Mouse (Mus musculus): Measurements from ENCODE around the gene Mageb2. TPM values are rescaled to one million over a fixed set of nuclear protein-coding genes. Genes with fewer than 3 reads are reported as not detected.

The Mageb2 gene
- not detected in 2 replicates for polyA plus RNA-seq (2015; fragmentation: Nextera tagmentation; extraction: Ambion mirVana)

GRCm38 (mm10) chrX:91331390-91331789 lies at the start of gene Mageb2:
Mageb2 (plus strand) TSS chrX:91331690.

Other genes starting within 250 kb of the Mageb2 start
- not detected in 2 replicates for gene Gm5072, start 60.8 kb downstream of the Mageb2 start, polyA plus RNA-seq (2015; fragmentation: Nextera tagmentation; extraction: Ambion mirVana)
- gene Gm8914, start 148.4 kb downstream of the Mageb2 start, polyA plus RNA-seq (2015; fragmentation: Nextera tagmentation; extraction: Ambion mirVana) = not detected in 2 replicates
- not detected in 2 replicates for gene 1700084M14Rik, start 244.2 kb downstream of the Mageb2 start, polyA plus RNA-seq (2015; fragmentation: Nextera tagmentation; extraction: Ambion mirVana)